Mouse (Mus musculus) bone marrow macrophage, adult 2 months (primary cell): ENCODE data around the gene Cacna1b.

Experiments
- CTCF ChIP-seq: IDR thresholded peaks from 2 replicates; pipeline ENCODE4 v1.5.1; 2012; ENCODE audit warnings: low read depth, mild to moderate bottlenecking, low read length, moderate library complexity
- POLR2A ChIP-seq: IDR thresholded peaks from 2 replicates; pipeline ENCODE4 v1.6.1; 2012; ENCODE audit warnings: mild to moderate bottlenecking, low read depth, low read length, borderline replicate concordance

DNA sequence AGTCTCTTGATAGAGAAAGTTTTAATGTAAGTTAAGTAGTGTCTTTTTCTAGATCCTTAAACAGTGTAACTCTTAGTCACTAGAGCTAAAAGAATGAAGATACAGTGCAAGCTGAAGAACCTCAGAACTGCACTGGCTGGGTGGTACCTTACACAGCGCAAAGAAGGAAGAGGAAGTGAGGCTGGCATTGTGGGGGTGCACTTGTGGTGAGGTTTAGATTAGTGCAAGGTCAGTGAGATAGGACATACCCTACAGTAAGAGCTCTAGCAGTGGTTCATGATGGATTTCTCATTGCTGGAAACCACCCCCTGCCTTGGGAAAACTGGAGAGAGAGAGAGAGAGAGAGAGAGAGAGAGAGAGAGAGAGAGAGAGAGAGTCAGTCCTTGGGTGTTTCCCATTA is 192.0 kb downstream of the Cacna1b start:
- TF ChIP-seq CTCF (no peak), POLR2A (no peak)
